Mouse (Mus musculus): ENCODE measurements around the gene Mdm2. TPM values are rescaled to one million over a fixed set of nuclear protein-coding genes. Genes with fewer than 3 reads are reported as not detected.

Gene Mdm2
- total and polyA plus RNA-seq, 3 experiments = 79.8 to 136 (median 112) TPM

GRCm38 (mm10) chr10:117759844-117760630 is 49.5 kb upstream of the Mdm2 start:
- DNase-seq (ENCODE audit: extremely low read depth) = no peak
- in situ Hi-C loops (cut with MboI; ENCODE audit: low pct_ligation_motif_present, low pct_unique_long_range_greater_than_20kb, low sequenced_read_pairs) (no loop called here), dilution Hi-C loops (cut with MboI; ENCODE audit: extremely low pct_ligation_motif_present, extremely low pct_unique_long_range_greater_than_20kb, low sequenced_read_pairs) (no loop called here)

GRCm38 (mm10) chr10:117758749-117759727 is 48.5 kb upstream of the Mdm2 start:
- dilution Hi-C loops (cut with MboI; ENCODE audit: extremely low pct_ligation_motif_present, extremely low pct_unique_long_range_greater_than_20kb, low sequenced_read_pairs) = no loop called here
- Histone ChIP-seq H3K9ac (ENCODE audit: insufficient read depth, low read depth) (no peak overlapping the region), H3K9me3 (replicated peaks; ENCODE audit: low read length) (no peaks in the 10 kb centered on the region), H3K27ac (ENCODE audit: insufficient read depth, low read depth) (no peak overlapping the region), H3K79me2 (replicated peaks; ENCODE audit: control insufficient read depth, extremely low read depth, insufficient read depth, poor library complexity, severe bottlenecking) (no peaks in the 10 kb centered on the region), H3K4me1 (ENCODE audit: control insufficient read depth in 1 of 2, insufficient read depth in 2 of 2) (no peaks in the 10 kb centered on the region), H3K4me2 (ENCODE audit: insufficient read depth, low read depth, poor library complexity, severe bottlenecking) (no peak overlapping the region), H3K36me3 (replicated peaks in 1 of 2; ENCODE audit: control insufficient read depth in 1 of 2, insufficient read depth in 1 of 2, low read length in 1 of 2) (peaks cover 70 to 93% of the 10 kb centered on the region in 2 experiments), H3K27me3 (replicated peaks) (no peaks in the 10 kb centered on the region), H3K4me3 (replicated peaks in 1 of 3; ENCODE audit: low read depth in 2 of 3, low read length in 2 of 3, poor library complexity in 1 of 3) (no peak overlapping the region)
- TF ChIP-seq NRF1 (IDR thresholded peaks at IDR 0.05; ENCODE audit: low read depth, low read length) = no peak
- no peak for TF ChIP-seq GABPA (IDR thresholded peaks at IDR 0.05; ENCODE audit: insufficient replicate concordance, low read depth, low read length)
- no peak for TF ChIP-seq ZC3H11A (IDR thresholded peaks at IDR 0.05; ENCODE audit: low read depth, low read length)
- no peak for TF ChIP-seq ELF1 (IDR thresholded peaks at IDR 0.05; ENCODE audit: low read depth, low read length)
- no peak for TF ChIP-seq CHD1 (IDR thresholded peaks at IDR 0.05; ENCODE audit: low read depth, low read length)
- TF ChIP-seq JUN (IDR thresholded peaks at IDR 0.05; ENCODE audit: insufficient read depth, low read depth, low read length) = no peak
- TF ChIP-seq TCF12 (IDR thresholded peaks at IDR 0.05; ENCODE audit: low read depth, low read length) = no peak
- no peak for TF ChIP-seq HCFC1 (IDR thresholded peaks at IDR 0.05; ENCODE audit: low read depth, low read length)
- TF ChIP-seq MAFK (IDR thresholded peaks at IDR 0.05; ENCODE audit: insufficient replicate concordance, low read length) = no peak
- TF ChIP-seq BHLHE40 (IDR thresholded peaks at IDR 0.05; ENCODE audit: low read depth, low read length) = no peak
- TF ChIP-seq NELFE (IDR thresholded peaks at IDR 0.05; ENCODE audit: low read depth, low read length) = no peak
- TF ChIP-seq MAZ (IDR thresholded peaks at IDR 0.05; ENCODE audit: low read depth, low read length) = no peak
- no peak for TF ChIP-seq ZNF384 (IDR thresholded peaks at IDR 0.05; ENCODE audit: low read depth, low read length)
- no peak for TF ChIP-seq POLR2A (IDR thresholded peaks at IDR 0.05; ENCODE audit: low read depth, low read length)
- no peak for TF ChIP-seq MYC (IDR thresholded peaks at IDR 0.05; ENCODE audit: low read depth, low read length)
- TF ChIP-seq RAD21 (IDR thresholded peaks at IDR 0.05; ENCODE audit: low read depth, low read length) = no peak
- TF ChIP-seq USF1 (IDR thresholded peaks at IDR 0.05; ENCODE audit: low read depth, low read length) = no peak
- no peak for TF ChIP-seq SMC3 (IDR thresholded peaks at IDR 0.05; ENCODE audit: low read depth, low read length)
- DNase-seq (ENCODE audit: extremely low read depth) = no peak
- in situ Hi-C loops (cut with MboI; ENCODE audit: low pct_ligation_motif_present, low pct_unique_long_range_greater_than_20kb, low sequenced_read_pairs) = no loop called here

More at GRCm38 (mm10) chr10:117759844-117760630, 49.5 kb upstream of the Mdm2 start:
- Histone ChIP-seq H3K79me2 (replicated peaks; ENCODE audit: control insufficient read depth, extremely low read depth, insufficient read depth, poor library complexity, severe bottlenecking) (no peaks in the 10 kb centered on the region), H3K4me3 (replicated peaks in 1 of 3; ENCODE audit: low read depth in 2 of 3, low read length in 2 of 3, poor library complexity in 1 of 3) (no peak overlapping the region), H3K4me2 (ENCODE audit: insufficient read depth, low read depth, poor library complexity, severe bottlenecking) (no peak overlapping the region), H3K9ac (ENCODE audit: insufficient read depth, low read depth) (no peak overlapping the region), H3K9me3 (replicated peaks; ENCODE audit: low read length) (no peaks in the 10 kb centered on the region), H3K36me3 (replicated peaks in 1 of 2; ENCODE audit: control insufficient read depth in 1 of 2, insufficient read depth in 1 of 2, low read length in 1 of 2) (peaks cover 73 to 93% of the 10 kb centered on the region in 2 experiments), H3K27ac (ENCODE audit: insufficient read depth, low read depth) (no peak overlapping the region), H3K27me3 (replicated peaks) (no peaks in the 10 kb centered on the region), H3K4me1 (ENCODE audit: control insufficient read depth in 1 of 2, insufficient read depth in 2 of 2) (no peaks in the 10 kb centered on the region)
- TF ChIP-seq CHD2 (IDR thresholded peaks at IDR 0.05; ENCODE audit: low read length) = no peak
- no peak for TF ChIP-seq NRF1 (IDR thresholded peaks at IDR 0.05; ENCODE audit: low read depth, low read length)
- TF ChIP-seq MAZ (IDR thresholded peaks at IDR 0.05; ENCODE audit: low read depth, low read length) = no peak
- TF ChIP-seq ETS1 (conservative IDR thresholded peaks at IDR 0.05; ENCODE audit: low read depth, low read length) = no peak
- no peak for TF ChIP-seq MXI1 (IDR thresholded peaks at IDR 0.05; ENCODE audit: low read depth, low read length)
- no peak for TF ChIP-seq MAFK (IDR thresholded peaks at IDR 0.05; ENCODE audit: insufficient replicate concordance, low read length)
- TF ChIP-seq BHLHE40 (IDR thresholded peaks at IDR 0.05; ENCODE audit: low read depth, low read length) = no peak
- TF ChIP-seq GABPA (IDR thresholded peaks at IDR 0.05; ENCODE audit: insufficient replicate concordance, low read depth, low read length) = no peak
- TF ChIP-seq SMC3 (IDR thresholded peaks at IDR 0.05; ENCODE audit: low read depth, low read length) = no peak
- TF ChIP-seq ZNF384 (IDR thresholded peaks at IDR 0.05; ENCODE audit: low read depth, low read length) = no peak
- TF ChIP-seq CHD1 (IDR thresholded peaks at IDR 0.05; ENCODE audit: low read depth, low read length) = no peak
- no peak for TF ChIP-seq RCOR1 (conservative IDR thresholded peaks at IDR 0.05; ENCODE audit: low read depth, low read length)
- no peak for TF ChIP-seq JUND (conservative IDR thresholded peaks at IDR 0.05; ENCODE audit: low read depth, low read length)
- TF ChIP-seq USF1 (IDR thresholded peaks at IDR 0.05; ENCODE audit: low read depth, low read length) = no peak
- TF ChIP-seq MEF2A (IDR thresholded peaks at IDR 0.05; ENCODE audit: borderline replicate concordance, low read depth, low read length) = no peak
